Mouse (Mus musculus): ENCODE measurements around the gene Ilkap.

The Ilkap gene

GRCm38 (mm10) chr1:91398260-91399062, at the start of gene Ilkap:
Ilkap (minus strand) TSS chr1:91398815.
- ATAC-seq (ENCODE audit: insufficient number of reproducible peaks, low FRiP score, low TSS enrichment) = peak; percentile 84

DNA sequence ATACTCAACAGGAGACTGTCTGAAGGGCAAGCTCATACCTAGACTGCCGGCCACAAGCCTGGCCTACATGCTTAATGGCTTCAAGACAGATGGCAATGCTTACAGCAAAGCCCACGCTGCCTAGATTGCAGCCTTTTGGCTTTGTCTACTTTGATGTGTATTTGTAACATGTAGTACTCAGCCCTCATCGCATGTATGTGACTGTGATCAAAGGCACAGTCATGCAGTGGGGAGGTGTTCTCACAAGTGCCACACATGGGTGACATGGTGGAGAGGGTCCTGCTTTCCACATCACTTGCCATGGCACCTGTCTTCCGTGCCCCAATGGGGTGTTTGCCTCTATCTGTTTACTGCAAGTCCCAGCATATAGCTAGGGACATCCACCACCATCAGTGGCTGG, 47.9 kb upstream of the Ilkap start:
- no peak for ATAC-seq (ENCODE audit: insufficient number of reproducible peaks, low FRiP score, low TSS enrichment)

DNA sequence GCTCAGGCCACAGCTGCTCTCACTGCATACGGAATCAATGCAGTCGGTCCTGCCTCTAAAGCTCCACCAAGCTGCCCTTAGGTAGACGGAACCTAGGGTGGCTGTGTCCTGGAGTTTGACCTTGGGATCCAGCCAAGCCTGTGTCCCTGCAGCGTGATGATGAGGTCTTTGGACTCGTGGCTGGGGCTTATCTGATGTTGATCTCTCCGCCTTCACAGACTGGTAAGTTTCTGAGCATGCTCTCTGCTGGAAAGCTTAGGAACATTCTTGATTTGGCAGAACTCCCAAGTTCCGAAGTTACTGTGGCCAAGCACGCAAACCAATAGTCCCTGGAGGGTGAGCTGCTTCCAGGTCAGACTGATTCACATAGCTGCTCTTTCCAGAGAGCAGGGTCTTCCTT, 47.4 kb upstream of the Ilkap start:
- no peak for ATAC-seq (ENCODE audit: insufficient number of reproducible peaks, low FRiP score, low TSS enrichment)

DNA sequence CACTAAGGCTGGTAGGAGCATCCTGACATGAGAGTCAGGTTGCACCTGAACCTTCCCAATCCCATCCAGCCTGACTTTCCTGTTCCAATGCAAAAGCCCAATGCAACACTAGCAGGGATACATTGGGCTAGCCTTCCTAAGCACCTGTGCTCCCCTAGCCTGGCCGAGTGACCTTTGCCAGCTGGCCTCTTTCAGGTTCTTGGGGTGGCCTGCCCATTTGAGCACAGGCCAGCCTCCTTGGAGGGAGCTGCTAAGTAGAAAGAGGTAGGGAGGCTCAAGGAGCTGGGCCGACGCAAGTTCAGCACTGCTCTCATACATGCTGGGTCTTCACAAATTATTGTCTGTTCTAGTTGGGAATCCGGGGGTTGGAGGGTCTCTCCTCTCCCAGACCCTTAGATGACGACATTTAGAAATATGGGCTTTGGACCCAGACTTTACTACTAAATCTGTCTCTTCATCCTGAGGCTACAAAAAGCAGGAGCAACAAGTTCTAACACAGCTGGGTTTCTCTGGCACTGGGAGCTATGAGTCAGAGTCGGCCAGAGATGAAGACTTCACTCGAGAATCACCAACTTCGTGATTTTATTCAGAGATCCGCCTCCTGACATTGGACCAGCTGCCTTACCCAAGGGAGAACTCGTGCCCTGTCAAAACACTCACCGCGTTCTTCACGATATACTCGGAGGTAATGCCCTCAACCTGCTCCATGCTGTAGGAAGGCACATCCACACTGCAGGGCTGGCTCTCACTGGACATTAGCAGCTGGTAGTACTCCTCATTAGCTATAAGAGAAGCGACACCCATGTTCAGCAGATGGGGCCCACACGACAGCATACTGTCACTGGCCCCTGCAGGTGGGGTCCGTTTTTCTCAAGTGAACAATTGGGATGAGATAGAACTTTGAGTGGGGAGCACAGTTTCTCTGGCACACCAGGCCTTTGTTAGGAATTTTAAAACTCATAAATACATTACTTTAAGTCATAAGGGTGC, 46.5 kb upstream of the Ilkap start:
- ATAC-seq (ENCODE audit: insufficient number of reproducible peaks, low FRiP score, low TSS enrichment) = no peak

- no peak for ATAC-seq (ENCODE audit: insufficient number of reproducible peaks, low FRiP score, low TSS enrichment)
These were observed 43.9 kb upstream of the Ilkap start for GRCm38 (mm10) chr1:91442350-91442990.

DNA sequence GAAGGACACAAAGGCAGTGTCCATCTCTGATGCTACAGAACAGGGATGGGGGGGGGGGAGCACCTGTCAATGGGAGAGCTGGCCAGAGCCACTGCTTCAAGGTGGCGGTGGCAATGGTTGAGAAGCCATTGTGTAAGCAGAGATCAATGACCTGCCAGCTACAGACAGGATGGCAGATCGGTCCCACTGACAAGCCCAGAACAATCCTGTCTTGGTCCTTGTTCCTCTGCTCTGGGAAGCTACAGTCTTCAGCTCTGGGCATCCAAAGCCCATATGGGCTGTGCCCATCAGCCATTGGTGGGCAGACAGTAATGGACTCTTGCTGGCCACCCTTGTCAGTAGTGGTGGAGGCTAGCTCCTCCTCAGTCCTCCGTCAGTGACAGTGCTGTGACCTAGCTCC, 43.2 kb upstream of the Ilkap start:
- ATAC-seq (ENCODE audit: insufficient number of reproducible peaks, low FRiP score, low TSS enrichment) = no peak

GRCm38 (mm10) chr1:91439776-91440175, 41.2 kb upstream of the Ilkap start:
- ATAC-seq (ENCODE audit: insufficient number of reproducible peaks, low FRiP score, low TSS enrichment) = no peak

DNA sequence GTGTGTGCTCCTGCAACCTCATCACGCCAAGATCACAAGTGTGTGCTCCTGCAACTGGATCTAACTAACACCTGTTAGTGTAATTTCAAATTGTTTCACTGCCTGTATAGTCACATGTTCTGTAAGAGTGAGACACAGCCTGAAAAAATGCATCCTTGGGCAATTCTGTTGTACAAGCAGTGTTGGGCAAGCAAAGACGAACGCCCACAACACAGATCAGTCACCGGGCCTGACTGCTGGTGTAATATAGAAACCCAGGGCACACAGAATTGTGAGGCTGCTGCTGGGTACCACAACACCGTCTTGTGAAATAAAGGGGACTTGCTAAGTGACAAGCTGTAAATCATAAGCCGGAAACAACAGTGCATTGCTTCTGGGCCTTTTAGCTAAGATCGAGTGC, 39.0 kb upstream of the Ilkap start:
- ATAC-seq (ENCODE audit: insufficient number of reproducible peaks, low FRiP score, low TSS enrichment) = no peak

DNA sequence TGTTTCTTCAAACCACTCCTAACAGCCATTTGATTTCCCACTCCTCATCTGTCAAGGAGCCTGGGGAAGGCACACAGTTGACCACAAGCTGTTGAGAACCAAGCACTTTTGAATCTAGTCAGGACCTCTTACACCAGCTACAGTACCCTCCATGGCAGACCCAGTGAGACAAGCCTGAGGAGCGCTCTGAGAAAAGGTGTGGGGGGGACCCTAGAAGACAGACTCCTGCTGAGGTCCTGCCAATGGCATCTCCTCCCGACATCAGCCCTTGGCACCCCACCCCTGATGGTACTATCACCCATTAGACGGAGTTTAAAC, 38.4 kb upstream of the Ilkap start:
- ATAC-seq (ENCODE audit: insufficient number of reproducible peaks, low FRiP score, low TSS enrichment) = no peak

DNA sequence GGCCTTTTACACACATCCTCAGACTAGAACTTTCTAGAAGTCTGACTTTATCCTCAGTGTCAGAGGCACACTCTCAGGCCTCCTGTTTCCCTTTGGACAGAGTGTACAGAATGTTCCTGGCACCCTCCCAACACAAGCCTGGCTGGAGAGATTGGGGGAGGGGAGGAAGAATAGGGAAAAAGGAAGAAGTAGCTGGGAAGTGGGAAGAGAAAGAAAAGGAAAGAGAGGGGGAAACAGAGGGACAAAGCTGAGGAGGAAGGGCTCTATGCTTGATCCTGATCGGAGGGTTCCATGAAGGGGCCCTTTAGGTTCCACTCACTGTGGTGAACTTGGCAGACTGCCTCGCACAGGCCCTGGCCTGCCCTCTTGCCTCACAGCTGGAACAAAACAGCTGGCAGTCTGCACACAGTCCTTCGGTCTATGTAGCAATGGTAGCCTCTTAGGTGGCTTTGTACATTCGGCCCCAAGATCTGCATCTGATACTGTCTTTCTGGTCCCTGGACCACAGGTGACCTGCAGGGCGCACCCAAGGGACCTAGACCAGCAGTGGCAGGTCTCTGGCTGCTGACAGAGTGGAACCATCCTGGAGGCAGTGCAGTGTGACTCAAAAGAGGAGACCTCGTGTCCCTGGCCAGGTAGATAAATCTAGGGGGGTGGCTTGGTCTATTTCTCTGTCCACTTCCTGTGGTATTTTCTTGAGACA, 37.9 kb upstream of the Ilkap start:
- ATAC-seq (ENCODE audit: insufficient number of reproducible peaks, low FRiP score, low TSS enrichment) = 0 out of 2 replicates have a peak, but pooled peaks have one; percentile 46

DNA sequence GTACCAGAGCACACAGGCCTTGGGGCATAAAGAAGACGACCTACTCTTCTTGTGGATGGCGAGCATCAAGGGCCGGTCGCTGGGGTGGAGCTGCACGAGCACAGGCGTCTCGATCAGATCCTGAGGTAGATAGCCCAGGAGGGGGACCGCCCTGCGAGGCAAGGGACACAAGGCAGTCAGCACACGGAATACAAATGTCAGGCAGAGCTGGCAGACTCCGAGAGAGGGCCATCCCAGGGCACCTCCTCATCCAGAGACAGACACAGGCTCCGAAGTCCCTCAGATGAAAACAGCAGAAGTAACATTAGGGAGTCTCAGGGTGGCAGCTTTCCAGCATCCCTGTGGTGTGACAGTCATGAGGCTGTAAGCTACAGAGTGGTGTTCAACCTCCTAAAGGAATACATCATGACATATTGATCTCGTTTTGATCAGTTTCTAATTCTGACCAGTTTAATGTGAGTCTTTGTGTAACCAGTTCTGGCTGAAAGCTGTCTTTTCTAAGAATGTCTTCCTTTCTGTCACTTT, 37.1 kb upstream of the Ilkap start:
- no peak for ATAC-seq (ENCODE audit: insufficient number of reproducible peaks, low FRiP score, low TSS enrichment)

GRCm38 (mm10) chr1:91434905-91435304, 36.3 kb upstream of the Ilkap start:
- no peak for ATAC-seq (ENCODE audit: insufficient number of reproducible peaks, low FRiP score, low TSS enrichment)

DNA sequence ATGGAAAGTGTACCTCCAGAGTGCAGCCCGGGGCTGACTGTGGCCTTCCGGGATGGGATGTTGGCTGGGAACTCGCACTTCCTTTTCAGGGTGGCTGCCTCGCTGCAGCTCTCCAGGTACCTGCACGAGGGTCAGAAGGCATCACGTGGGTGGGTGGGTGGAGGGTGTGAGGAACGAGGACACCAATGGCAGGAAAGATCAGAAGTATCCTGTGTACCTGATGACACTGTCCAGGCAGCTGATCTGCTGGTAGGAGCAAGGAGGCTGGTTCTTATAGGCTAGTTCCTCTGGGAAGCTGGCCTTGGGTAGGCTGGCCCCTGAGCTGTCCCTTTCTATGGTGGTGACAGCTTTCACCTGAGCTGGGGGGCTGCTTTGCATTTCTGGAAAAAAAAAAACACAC, 32.1 kb upstream of the Ilkap start:
- ATAC-seq (ENCODE audit: insufficient number of reproducible peaks, low FRiP score, low TSS enrichment) = no peak

GRCm38 (mm10) chr1:91429212-91429611, 30.6 kb upstream of the Ilkap start:
- no peak for ATAC-seq (ENCODE audit: insufficient number of reproducible peaks, low FRiP score, low TSS enrichment)

GRCm38 (mm10) chr1:91428614-91429013, 30.0 kb upstream of the Ilkap start:
- ATAC-seq (ENCODE audit: insufficient number of reproducible peaks, low FRiP score, low TSS enrichment) = peak; percentile 26; the same call in 1 of the 2 replicates

DNA sequence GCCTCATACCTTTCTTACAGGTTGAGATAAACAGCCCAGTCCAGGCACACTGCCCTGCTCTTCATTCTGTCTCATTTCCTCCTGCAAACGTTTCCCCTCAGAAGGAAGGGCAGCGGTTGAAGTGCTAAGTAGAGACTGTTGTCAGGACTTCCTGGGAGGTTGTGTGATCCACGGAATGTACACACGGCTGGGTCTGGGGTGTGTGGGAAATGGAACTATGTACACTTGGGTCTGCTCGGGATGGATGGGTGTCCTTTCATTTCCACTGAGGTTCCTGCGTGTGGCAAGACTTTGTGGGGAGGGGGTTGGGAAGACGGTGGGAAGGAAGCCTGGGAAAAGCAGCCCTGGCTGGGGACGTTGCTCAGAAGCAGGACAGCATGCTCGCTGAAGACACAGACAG, 27.8 kb upstream of the Ilkap start:
- ATAC-seq (ENCODE audit: insufficient number of reproducible peaks, low FRiP score, low TSS enrichment) = no peak

DNA sequence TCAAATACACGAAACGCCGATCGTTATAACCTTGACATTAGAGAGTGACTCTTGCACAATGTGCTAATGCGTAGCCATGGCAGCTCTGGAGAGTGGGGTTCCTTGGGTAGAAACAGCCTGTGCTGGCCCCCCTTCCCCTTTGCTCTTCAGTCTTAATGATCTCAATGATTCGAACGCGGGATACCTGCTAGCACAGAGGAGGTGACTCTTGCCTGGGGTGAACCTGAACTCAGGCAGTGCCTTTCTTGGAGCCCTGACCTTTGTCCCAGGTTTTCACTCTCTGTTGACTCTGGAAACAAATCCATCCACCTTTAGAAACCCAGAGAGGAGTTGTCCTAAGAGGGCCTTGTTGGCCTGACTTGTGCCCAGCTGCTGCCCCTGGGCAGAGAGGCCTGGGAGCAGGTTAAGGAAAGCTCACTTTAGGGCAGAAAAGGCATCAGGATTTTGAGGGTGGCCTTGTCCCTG, 22.0 kb upstream of the Ilkap start:
- ATAC-seq (ENCODE audit: insufficient number of reproducible peaks, low FRiP score, low TSS enrichment) = no peak

GRCm38 (mm10) chr1:91419862-91420600, 21.4 kb upstream of the Ilkap start:
- ATAC-seq (ENCODE audit: insufficient number of reproducible peaks, low FRiP score, low TSS enrichment) = no peak

DNA sequence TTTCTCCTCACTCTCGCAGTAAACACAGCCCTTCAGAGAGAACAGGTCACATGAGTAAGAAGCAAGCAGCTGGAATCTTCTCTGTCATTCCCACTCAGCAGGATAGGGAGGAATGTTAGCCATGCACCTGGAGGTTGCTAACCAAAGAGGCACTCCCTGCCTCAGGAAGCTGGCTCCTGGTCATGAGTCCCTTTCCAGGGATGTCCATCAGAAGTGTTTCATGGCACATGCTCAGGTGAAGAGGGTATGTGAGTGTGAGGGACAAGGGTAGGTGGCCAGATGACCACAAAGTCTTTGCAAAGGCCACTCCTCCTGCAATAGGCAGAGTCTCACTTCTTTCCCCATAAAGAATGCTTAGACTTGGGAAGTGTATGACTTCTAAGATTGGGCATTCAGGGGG, 19.4 kb upstream of the Ilkap start:
- no peak for ATAC-seq (ENCODE audit: insufficient number of reproducible peaks, low FRiP score, low TSS enrichment)

Measured in cerebellum, adult (tissue).